Mouse (Mus musculus): Measurements from ENCODE around the gene Prkag2.
"Not testable (repeated sequence)": the region's sequence is repeated elsewhere in the genome, so short reads cannot be mapped to it uniquely, and the experiment has no call there.

Gene Prkag2

GRCm38 (mm10) chr5:24873221-24873620, 227.2 kb downstream of the Prkag2 start:
- DNase-seq (ENCODE audit: low spot score in 2 of 2), result no peak

GRCm38 (mm10) chr5:24871276-24871675, 229.2 kb downstream of the Prkag2 start:
- DNase-seq (ENCODE audit: low spot score in 2 of 2), result peak in 1 of 2 experiments; percentile 41

- DNase-seq (ENCODE audit: low spot score in 2 of 2), result peak; percentile 40 to 79
Observed at GRCm38 (mm10) chr5:24869796-24870289, 230.6 kb downstream of the Prkag2 start.

- no peak for DNase-seq (ENCODE audit: low spot score in 2 of 2)
Observed at GRCm38 (mm10) chr5:24863804-24864203, 236.6 kb downstream of the Prkag2 start.

- no peak for DNase-seq (ENCODE audit: low spot score in 2 of 2)
Observed at GRCm38 (mm10) chr5:24861449-24861930, 239.0 kb downstream of the Prkag2 start.

GRCm38 (mm10) chr5:24860635-24861448, 239.6 kb downstream of the Prkag2 start:
- DNase-seq (ENCODE audit: low spot score in 2 of 2), result no peak

GRCm38 (mm10) chr5:24859771-24860540, 240.5 kb downstream of the Prkag2 start:
- no peak for DNase-seq (ENCODE audit: low spot score in 2 of 2)

- peak in 1 of 2 experiments; percentile 18 for DNase-seq (ENCODE audit: low spot score in 2 of 2)
Observed at GRCm38 (mm10) chr5:24854827-24855600, 245.4 kb downstream of the Prkag2 start.

- DNase-seq (ENCODE audit: low spot score in 2 of 2), result no peak
Observed at GRCm38 (mm10) chr5:24854256-24854655, 246.2 kb downstream of the Prkag2 start.

GRCm38 (mm10) chr5:24848261-24848660, 252.2 kb downstream of the Prkag2 start:
- not testable (repeated sequence) for DNase-seq (ENCODE audit: low spot score in 2 of 2)

GRCm38 (mm10) chr5:24843841-24844240, 256.6 kb downstream of the Prkag2 start:
- DNase-seq (ENCODE audit: low spot score in 2 of 2), result no peak

- peak in 1 of 2 experiments; percentile 61 for DNase-seq (ENCODE audit: low spot score in 2 of 2)
Observed at GRCm38 (mm10) chr5:24843103-24843475, 257.4 kb downstream of the Prkag2 start.

GRCm38 (mm10) chr5:24842274-24843102, 258.0 kb downstream of the Prkag2 start, which contains the start of gene Rheb:
TSS of gene Rheb (minus strand) at chr5:24842624.
- DNase-seq (ENCODE audit: low spot score in 2 of 2), result peak; percentile 94 to 99

GRCm38 (mm10) chr5:24841662-24842273, 258.7 kb downstream of the Prkag2 start:
- DNase-seq (ENCODE audit: low spot score in 2 of 2), result peak in 1 of 2 experiments; percentile 72

- DNase-seq (ENCODE audit: low spot score in 2 of 2), result peak; percentile 31 to 34
Observed at GRCm38 (mm10) chr5:24840975-24841431, 259.4 kb downstream of the Prkag2 start.

- DNase-seq (ENCODE audit: low spot score in 2 of 2), result no peak
Observed at GRCm38 (mm10) chr5:24834491-24834890, 266.0 kb downstream of the Prkag2 start.

GRCm38 (mm10) chr5:24831912-24832311, 268.5 kb downstream of the Prkag2 start:
- no peak for DNase-seq (ENCODE audit: low spot score in 2 of 2)

GRCm38 (mm10) chr5:24828446-24828845, 272.0 kb downstream of the Prkag2 start:
- DNase-seq (ENCODE audit: low spot score in 2 of 2), result no peak

GRCm38 (mm10) chr5:24827173-24827572, 273.3 kb downstream of the Prkag2 start:
- no peak for DNase-seq (ENCODE audit: low spot score in 2 of 2)

All from spleen, postnatal 10 days (tissue).